Mouse (Mus musculus): ENCODE results near the gene 2210011C24Rik.

2210011C24Rik gene

DNA sequence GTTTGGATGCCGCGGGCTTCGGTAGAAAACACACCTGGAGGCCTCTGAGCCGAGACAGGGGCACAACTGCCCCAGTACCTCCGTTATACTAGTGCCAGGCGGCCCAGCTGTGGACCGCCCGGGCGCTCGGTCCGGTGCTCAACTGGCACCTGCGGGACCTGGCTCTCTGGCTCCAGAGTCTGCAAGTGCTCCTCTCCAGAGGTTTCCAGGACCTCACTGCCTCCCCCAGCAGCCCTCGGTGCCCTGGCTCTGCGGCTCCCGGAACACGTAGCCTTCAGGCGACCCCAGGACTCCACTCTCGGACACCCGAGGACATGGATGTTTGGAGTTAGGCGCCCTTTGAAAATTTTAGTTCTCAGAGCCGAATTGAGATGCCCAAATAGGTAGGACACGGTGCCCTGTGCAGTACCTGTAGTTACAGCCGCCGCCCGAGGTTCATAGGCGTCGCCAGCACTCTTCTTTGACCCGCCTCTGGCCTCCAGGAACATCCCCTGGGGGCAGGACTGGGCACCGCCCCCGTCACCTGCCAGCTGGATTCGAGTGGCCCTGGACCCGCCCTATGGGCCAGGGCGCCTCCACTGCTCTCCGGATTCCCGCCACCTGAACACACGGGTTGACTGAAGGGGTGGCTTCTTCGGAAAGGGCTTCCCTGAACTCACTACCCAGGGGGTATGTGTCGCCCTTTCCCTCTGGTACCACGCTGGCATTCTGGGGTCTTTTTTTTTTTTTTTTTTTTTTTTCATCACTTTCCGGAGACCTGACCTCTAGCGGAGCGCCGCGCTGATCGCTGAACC, at the start of gene 2210011C24Rik:
TSS of gene 2210011C24Rik (minus strand) at position 467 of the 794 bp plus-strand sequence.
- DNase-seq (ENCODE audit: low spot score in 2 of 2), result no peak

DNA sequence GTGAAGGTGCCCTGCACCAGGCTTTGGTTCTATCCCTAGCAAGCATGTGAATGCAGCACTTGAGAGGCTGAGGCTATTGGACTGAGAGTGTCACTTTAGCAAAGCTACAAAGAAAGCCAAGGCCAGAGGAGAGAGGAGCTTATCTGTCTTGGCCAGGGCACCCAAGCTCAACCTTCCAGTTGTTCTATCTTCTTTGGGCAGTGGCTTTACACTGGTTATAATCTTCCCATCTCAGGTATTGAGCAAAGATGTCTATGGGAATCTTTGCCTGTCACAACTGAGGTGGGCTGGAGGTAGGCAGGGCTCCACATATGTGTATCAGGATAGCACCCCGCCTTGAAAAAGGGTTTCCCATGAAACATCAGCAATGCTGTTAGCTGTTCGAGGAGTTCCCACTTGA, 48.3 kb upstream of the 2210011C24Rik start:
- DNase-seq (ENCODE audit: low spot score in 2 of 2), result no peak

DNA sequence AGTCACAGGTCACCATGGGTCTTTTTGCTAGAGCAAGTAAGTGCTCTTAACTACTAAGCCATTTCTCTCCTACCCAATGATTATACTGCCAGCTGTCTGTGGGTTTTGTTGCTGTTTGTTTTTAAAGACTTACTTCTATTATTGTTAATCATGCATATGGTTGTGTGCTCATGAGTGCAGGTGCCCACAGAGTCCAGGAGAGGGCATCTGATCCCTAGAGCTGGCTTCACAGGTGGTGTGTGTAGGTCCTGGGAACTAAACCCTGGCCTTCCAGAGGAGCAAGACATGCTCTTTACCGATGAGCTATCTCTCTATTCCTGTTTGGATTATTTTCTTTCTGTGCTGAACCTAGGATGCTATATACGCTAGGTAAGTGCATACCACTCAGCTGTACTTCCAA, 47.3 kb upstream of the 2210011C24Rik start:
- DNase-seq (ENCODE audit: low spot score in 2 of 2), result no peak

DNA sequence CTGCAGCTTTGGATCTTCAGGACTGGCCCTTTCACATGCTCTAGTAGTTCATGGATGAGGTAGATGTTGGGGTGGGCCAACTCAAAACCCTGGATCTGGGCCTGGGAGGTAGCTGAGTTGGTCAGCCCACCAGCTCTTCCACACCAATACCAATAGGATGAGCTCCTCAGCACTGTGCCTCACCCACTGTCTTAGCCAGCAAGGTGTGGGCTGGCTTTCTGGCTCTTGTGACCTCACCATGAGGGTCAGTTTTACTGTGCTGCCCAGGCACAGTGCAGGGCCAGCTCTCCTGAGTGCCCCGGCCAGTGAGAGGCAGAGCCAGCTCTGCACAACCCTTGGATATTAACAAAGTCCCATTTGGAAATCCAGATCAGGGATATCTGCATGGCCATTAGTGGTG, 45.9 kb upstream of the 2210011C24Rik start:
- DNase-seq (ENCODE audit: low spot score in 2 of 2), result no peak

DNA sequence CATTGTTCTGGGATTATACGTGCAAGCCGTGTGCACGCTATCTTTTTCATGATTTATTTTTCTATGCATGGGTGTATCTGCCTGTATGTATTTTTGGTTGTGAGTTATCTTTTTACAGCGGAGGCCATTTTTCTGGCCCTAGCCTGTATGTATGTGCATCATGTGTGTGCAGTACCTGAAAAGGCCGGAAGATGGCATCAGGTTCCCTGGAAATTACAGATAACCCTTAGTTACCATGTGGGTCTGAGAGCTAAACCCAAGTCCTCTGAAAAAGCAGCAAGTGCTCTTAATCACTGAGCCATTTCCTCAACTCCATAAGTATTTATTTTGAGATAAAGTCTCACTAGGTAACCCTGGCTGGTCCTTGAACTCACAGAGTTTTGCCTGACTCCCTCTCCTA, 41.3 kb upstream of the 2210011C24Rik start:
- DNase-seq (ENCODE audit: low spot score in 2 of 2), result no peak

DNA sequence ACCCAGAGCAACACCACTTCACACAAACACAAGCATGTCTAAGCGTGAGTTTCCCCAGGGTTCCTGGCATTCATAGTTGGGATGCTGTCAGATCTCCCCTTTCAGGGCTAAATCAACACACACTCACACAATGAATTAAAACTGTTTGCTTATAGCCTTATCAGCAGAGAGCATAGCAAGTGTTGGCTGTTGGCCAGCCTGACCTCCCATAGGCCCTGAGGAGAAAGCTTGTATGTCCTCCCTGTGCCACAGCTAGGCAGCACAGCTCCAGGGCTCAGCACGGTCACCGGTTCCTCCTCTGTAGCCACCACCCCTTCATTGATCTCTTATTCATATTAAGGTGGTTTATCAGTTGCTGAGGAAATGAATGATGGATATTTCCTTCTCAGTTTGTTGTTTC, 40.8 kb upstream of the 2210011C24Rik start:
- DNase-seq (ENCODE audit: low spot score in 2 of 2), result peak in 1 of 2 experiments; percentile 58

DNA sequence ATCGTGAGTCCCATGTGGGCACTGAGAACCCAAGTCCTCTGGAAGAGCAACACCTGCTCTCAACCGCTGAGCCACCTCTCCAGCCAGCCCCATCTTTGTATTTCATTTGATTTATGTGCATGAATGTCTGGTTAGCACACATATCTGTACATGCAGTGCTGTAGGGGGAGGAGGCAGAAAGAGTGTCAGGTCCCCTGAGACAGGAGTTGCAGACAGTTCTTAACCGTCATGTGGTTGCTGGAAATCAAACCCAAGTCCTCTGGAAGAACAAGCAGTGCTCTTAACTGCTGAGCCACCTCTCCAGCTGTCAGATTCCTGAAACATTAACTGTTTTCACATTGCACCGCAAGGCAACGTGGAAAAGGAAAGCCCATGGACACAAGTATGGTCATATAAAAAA, 36.2 kb upstream of the 2210011C24Rik start:
- DNase-seq (ENCODE audit: low spot score in 2 of 2), result no peak

DNA sequence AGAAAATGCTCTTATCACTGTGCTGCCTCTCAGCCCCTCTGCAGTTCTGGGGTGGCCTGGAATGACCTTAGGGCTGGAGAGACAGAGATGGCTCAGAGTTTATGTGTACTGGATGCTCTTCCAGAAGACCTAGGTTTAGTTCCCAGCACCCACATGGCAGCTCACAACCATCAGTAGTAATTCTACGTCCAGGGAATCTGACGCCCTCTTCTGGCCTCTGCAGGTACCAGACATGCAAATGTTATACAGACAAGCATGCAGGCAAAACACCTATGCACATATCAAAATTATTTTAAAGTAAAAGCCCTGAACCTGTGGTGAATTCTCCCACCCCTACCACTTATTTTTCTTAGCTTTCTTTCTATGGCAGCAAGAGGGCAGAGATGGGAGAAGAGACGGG, 34.5 kb upstream of the 2210011C24Rik start:
- no peak for DNase-seq (ENCODE audit: low spot score in 2 of 2)

DNA sequence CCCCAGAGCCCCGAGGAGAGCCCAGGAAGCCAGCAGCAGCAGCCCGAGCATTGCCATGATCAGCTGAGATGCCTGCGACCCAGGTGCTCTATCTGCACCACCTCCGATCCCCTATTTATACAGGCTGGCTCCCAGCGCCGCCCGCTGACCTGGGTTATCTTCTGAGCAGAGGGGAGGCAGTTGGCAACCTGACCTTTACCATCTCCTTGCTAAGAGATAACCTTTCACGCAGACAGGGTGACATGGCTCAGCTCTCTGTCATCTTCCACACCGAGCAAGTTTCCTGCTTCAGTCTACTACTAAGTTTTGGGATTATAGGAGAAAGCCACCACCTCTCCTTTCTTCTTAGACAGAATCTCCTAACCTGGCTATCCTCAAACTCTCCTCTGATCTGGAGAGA, 32.9 kb upstream of the 2210011C24Rik start, which contains the start of gene Rln3:
TSS of gene Rln3 (minus strand) at position 101 of the 400 bp plus-strand sequence.
- DNase-seq (ENCODE audit: low spot score in 2 of 2), result no peak

DNA sequence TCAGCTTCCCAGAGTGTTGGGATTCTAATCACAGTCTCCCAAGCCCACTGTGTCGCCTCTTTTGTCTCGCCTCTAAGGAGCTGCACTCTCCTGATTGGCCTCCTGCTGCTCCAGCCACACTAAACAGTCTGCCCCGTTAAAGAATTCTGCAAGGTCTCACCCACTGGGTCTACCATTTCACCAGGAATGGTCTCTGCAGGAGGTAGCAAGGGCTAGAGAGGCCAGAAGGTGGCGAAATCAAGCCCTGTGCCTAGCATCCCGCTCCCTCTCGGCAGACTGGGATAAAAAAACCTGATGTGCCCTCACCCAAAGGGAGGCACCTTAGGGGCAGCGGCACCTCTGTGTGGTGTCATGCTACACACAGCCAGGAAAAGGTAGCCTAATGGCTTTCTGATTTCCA, 32.1 kb upstream of the 2210011C24Rik start:
- DNase-seq (ENCODE audit: low spot score in 2 of 2), result no peak

DNA sequence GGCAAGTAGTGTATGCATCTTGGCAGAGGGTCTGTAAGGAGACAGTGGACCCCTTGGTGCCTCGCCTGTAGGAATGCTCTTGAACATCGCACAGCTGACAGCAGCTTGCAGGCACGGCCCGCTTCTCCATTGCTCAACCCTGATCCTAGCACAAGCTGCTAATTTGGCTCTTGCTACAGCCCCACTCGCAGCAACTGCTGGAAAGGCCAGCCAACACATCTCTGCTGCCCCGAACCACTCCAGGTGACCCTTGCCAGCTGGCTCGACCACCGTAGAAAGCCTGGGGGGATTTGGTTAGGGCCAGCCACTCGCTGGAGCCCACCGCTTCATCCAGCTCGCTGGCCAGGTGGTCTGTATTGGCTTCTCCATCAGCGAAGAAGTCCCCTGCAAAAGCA, 31.0 kb upstream of the 2210011C24Rik start:
- no peak for DNase-seq (ENCODE audit: low spot score in 2 of 2)

DNA sequence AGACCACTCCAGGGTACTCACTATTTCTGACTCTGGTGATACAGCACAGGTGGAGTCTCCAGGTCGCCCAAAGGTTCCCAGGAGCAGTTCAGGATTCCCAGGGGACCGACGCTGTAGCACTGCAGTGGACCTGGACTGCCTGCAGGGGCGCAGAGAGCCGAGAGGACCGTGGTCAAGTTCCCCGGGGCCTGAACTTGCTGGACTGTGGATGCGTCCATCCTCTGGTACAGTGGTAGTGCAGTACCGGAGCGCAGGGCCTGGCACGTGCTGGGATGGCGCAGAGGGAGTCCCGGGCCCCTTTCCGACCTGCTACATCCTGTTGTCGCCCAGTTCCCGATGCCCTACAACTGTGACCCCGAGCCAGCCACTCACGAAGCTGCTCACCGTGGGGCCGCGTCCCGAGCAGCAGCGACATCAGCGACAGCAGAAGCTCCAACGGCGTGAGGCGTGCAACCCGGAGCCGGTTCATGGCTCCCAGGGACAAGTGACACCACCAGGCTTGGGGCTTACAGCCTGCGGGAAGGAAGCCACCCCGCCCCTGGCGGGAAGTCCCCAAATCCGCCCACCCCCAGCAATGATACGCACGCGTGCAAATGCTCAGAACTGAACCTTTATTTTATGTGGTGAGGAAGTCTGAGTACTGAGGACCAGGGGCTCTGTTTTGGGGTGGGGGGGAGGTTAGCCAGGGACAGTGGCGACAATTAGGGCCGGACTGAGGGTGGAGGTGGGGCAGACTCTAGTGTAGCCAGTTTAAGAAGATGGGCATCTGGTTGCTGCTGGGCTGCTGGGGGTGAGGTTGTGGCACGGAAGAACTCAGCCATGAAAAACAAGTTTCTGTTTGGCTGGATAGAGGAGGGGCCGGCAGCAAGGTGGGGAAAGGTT, 30.3 kb upstream of the 2210011C24Rik start, which contains the start of gene Il27ra:
TSS of gene Il27ra (minus strand) at position 524 of the 882 bp plus-strand sequence.
- peak; percentile 44 to 68 for DNase-seq (ENCODE audit: low spot score in 2 of 2)

DNA sequence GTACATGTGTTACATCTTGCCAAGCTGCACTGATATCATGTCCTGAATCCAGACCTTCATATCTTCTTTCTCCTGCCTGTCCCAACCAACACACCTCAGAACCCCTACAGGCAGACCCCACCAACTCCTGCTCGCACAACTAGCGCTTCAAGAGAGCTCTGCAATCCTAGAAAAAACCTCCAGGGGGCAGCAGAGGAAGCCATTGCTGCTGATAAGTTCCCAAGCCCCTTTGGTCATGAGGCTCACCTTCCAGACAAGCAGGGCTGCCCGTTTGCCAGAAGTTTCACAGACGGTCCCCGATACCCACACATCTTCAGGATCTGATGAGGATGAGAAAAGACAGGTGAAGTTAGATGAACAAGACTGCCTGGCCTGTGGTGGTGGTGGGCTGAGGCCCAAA, 27.1 kb upstream of the 2210011C24Rik start:
- peak; percentile 56 to 79 for DNase-seq (ENCODE audit: low spot score in 2 of 2)

DNA sequence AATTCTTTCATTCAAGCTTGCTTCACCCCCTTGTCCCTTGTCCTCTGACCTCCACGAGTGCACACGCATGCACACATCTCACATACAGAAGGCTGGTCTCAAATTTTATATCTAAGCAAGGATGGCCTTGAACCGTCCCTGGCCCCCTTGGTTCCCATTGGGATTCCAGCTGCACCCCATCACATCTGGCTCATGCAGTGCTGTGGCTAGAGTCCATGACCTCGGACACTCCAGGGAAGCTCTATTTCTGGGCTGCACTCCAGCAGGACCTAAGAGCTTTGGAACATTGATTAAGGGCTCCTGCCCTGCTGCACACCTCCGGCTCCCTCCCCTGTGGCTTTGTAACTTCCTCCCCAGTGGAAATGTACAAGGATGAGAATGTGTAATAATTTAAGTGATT, 26.0 kb upstream of the 2210011C24Rik start:
- DNase-seq (ENCODE audit: low spot score in 2 of 2), result no peak

DNA sequence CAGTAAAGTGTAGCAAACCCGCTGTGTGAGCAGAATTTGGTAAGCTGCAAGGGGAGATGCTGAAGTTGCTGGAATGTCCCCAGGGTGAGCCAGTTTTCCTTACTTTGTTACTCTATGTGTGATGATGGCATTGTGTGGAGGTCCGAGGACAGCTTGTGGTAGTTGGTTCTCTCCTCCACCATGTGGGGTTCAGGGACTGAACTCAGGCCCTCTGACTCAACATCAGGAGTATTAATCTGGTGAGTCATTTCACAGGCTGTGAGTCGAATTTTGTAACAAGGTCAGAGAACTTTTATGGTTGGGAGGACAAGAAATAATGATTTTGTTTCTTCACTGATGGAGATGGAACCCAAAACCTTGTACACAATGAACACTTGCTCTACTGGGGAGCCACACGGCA, 20.8 kb upstream of the 2210011C24Rik start:
- DNase-seq (ENCODE audit: low spot score in 2 of 2), result no peak

DNA sequence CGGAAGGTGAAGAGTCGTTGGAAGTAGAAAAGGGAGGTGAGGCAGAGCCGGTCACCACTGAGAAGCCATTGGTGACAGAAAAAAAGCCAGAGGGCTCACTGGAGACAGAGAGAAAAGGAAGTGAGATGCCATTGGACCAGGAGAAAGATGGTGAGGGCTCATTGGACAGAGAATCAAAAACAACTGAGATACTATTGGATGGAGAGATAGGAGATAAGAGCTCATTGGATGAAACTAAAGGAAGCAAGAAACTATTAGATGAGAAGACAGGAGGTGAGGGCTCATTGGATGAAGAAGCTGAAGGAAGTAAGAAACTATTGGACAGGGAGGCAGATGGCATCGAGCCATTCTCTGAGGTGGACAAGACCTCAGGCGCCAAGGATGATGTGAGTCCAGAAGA, 17.3 kb upstream of the 2210011C24Rik start:
- no peak for DNase-seq (ENCODE audit: low spot score in 2 of 2)

DNA sequence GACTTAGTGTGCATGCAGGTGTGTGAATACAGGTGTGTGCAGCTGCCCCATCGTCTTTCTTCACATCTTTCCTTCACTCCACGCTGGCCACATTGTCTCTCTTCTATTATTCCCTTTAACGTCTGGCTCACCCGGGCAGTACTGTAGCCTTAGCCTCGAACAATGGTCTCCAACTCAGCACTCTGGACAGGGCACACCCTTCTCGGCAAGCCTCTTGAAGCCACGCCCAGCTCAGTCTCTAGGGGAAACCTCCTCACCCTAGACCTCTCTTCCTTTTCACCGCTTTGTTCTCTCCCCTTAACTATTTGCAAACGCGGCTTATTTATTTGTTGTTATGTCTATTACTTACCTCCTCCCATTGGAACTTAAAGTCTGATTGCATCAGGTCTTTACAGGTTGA, 15.5 kb upstream of the 2210011C24Rik start:
- peak in 1 of 2 experiments; percentile 75 for DNase-seq (ENCODE audit: low spot score in 2 of 2)

DNA sequence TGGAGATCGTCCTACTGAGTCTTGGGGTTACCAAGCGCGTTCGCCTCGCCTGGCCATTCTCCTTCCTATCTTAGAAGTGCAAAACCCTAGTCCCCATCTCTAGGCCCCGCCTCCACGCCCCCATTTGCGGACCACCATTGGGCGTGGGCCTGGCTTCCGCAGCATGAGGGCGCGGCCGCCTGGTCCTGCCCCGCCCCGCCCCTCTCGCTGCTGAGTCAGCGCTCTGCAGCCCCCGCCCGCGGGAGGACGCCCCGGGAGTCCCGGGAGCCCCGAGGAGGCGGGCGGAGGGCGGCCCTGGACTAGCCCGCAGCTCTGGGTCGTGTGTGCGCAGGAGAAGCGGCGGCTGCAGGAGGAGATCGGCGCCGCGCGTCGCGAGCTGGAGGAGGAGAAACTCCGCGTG, 13.9 kb upstream of the 2210011C24Rik start:
- peak in 1 of 2 experiments; percentile 55 for DNase-seq (ENCODE audit: low spot score in 2 of 2)

DNA sequence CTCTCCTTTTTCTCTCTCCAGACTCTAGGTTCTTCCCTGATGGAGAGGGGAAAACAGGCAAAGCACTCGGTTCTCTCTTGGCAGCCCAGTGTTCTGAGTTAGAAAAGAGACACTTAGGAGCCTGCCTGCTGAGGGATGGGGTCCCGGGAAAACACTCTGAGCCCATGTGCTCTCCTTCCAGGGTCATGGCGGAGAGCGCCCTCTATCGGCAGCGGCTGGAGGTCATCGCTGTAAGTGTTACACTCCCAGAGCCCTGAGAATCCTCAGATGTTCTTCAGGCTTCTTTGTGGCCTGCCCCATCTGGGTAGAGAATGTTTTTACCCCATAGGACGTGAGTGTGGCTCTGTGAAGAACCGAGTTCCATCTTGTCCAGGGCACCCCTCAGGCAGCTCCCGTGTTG, 12.2 kb upstream of the 2210011C24Rik start:
- peak; percentile 56 to 76 for DNase-seq (ENCODE audit: low spot score in 2 of 2)

DNA sequence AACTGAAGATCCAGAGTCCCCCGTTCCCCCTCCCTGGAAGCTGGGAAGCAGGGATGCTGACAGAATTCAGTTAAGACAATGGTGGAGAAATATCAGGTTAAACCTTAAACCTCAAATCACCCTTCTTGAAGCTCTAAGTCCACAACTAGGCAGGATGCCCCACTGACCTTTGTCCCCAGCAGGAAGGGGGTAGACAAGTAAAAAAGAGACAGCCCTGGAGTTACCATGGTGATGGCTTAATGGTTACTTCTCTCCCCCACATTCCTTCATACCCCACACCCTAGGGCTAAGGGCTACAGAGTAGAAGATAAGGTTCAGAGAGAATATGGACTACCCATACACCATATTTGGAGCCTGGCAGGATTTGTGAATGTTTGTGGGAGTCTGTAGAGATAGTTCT, 11.7 kb upstream of the 2210011C24Rik start:
- no peak for DNase-seq (ENCODE audit: low spot score in 2 of 2)

DNA sequence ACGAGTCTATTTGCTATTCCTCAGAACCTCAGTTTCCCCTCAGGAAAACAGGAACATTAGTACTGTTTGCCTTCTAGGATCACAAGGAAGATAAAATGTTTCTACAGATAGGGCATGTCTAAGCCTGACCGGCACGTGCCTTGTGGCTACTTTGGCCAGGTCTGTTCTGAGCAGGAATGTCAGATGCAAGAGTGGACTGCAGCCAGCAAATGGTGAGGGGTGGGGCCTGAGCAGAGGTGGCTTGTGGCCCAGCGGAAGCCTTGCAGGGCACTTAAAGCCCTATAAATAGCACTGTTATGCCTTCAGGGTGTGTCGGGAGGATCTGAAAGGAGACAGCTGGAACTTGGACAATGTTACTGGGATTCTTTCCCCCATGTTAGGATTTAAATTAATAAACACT, 11.1 kb upstream of the 2210011C24Rik start:
- no peak for DNase-seq (ENCODE audit: low spot score in 2 of 2)

DNA sequence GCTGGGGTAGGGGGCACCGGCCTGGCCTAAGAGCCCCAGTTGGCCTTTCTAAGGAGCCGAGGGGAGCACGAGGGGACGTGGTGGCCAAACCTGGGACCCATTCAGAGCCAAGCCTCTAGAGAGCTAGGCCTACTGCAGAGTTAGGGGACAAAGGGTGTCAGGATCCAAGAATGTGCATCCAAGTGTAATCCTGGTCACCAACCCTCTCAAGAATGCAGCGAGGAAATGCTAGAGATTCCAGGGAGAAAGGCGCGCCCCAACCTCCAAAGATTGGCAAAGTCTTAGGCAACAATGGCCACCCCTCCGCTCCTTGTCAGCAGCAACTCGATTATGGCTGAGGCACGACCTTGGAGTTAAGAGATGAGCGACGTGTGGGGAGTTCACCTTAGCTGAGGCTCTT, 9.6 kb upstream of the 2210011C24Rik start:
- no peak for DNase-seq (ENCODE audit: low spot score in 2 of 2)

DNA sequence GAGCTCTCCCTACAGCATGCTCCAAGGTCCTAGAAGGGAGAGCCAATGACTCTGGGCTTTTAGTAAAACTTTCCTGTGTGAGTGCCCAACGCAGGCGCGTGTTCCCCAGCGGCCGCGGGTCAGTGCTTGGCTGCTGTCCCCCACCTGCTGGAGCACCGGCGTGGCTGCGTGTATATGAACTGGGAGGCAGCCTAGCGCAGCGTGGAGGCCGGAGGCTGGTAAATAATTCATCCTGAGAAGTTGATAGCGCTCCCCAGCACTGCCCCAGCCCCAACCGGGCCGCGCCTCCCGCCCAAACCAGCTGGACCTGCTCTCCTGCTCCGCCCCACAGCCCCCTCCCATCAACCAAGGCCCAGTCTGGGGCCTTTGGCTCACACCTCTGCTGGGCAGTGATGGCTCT, 9.1 kb upstream of the 2210011C24Rik start, which contains the start of gene Palm3:
TSS of gene Palm3 (plus strand) at position 376 of the 400 bp plus-strand sequence.
- DNase-seq (ENCODE audit: low spot score in 2 of 2), result no peak

All from spleen, postnatal 10 days (tissue).